Mouse (Mus musculus): ENCODE measurements around the gene Vwde.

DNA sequence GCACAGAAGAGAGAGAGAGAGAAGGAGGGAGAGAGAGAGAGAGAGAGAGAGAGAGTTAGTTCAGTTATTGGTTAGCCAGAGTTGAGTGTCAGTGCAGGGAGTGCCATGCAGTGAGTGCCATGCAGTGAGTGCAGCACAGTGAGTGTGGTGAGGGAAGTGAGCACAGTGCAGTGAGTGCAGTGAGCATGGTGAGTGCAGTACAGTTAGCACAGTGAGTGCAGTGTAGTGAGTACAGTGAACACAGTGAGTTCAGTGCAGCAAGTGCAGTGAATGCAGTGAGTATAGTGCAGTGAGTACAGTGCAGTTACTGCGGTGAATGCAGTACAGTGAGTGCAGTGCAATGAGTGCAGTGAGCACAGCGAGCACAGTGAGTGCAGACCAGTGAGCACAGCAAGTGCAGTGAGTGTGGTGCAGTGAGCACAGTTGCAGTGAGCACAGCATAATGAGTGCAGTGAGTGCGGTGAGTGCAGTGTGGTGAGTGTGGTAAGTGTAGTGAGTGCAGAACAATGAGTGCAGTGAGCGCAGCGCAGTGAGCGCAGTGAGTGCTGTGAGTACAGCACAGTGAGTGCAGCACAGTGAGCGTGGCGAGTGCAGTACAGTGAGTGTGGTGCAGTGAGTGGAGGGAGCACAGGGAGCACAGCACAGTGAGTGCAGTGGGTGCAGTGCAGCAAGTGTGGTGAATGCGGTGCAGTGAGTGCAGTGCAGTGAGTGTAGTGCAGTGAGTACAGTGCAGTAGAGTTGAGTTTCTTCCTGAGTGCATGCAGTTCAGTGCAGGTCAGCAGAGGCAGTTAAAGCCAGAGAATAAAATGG is 70.7 kb downstream of the Vwde start:
- no peak for TF ChIP-seq CTCF (IDR thresholded peaks at IDR 0.05; ENCODE audit: low read depth)
- no peak for TF ChIP-seq EP300 (optimal IDR thresholded peaks at IDR 0.05)
